Mouse (Mus musculus) forebrain, embryonic 14.5 days (tissue): ENCODE data around the gene Rsbn1. TPM values are rescaled to one million over a fixed set of nuclear protein-coding genes. Genes with fewer than 3 reads are reported as not detected.

ENCODE experiments used
- ATAC-seq: fragments of 200-750 bp; cut with Nextera tagmentation; 2 replicates; pipeline ENCODE4 v1.8.0; 2017; ENCODE audit warnings: mild to moderate bottlenecking, moderate library complexity
- DNase-seq: peaks from one replicate; pipeline ENCODE4 v3.0.0-alpha.2; 2015; ENCODE audit warnings: low spot score
- H3K27ac ChIP-seq: fragments of 300-500 bp; sonication (generic); 2 replicates; pipeline ENCODE4 v1.5.1; 2014; ENCODE audit warnings: low read depth, mild to moderate bottlenecking, control low read depth, low read length, moderate library complexity
- H3K27me3 ChIP-seq: fragments of 300-500 bp; sonication (generic); replicated peaks from 2 replicates; pipeline ENCODE4 v1.6.1; 2014; ENCODE audit warnings: low read length, control low read depth, mixed read lengths; ENCODE audit not compliant: control insufficient read depth, insufficient read depth
- H3K36me3 ChIP-seq: fragments of 300-500 bp; sonication (generic); 2 replicates; pipeline ENCODE4 v1.6.1; 2014; ENCODE audit warnings: low read length, control low read depth; ENCODE audit not compliant: control insufficient read depth, insufficient read depth
- H3K4me1 ChIP-seq: fragments of 300-500 bp; sonication (generic); 2 replicates; pipeline ENCODE4 v1.6.1; 2014; ENCODE audit warnings: antibody characterized with exemption, low read length, control low read depth; ENCODE audit not compliant: control insufficient read depth, insufficient read depth
- H3K4me2 ChIP-seq: fragments of 300-500 bp; sonication (generic); 2 replicates; pipeline ENCODE4 v1.6.1; 2014; ENCODE audit warnings: mild to moderate bottlenecking, control low read depth, low read length
- H3K4me3 ChIP-seq: fragments of 300-500 bp; sonication (generic); 2 replicates; pipeline ENCODE4 v1.5.1; 2014; ENCODE audit warnings: low read depth, low read length, control low read depth
- H3K9ac ChIP-seq: fragments of 300-500 bp; sonication (generic); 2 replicates; pipeline ENCODE4 v1.6.1; 2014; ENCODE audit warnings: mild to moderate bottlenecking, low read length, control low read depth, moderate library complexity
- H3K9me3 ChIP-seq: fragments of 300-500 bp; sonication (generic); replicated peaks from 2 replicates; pipeline ENCODE4 v1.6.1; 2016; ENCODE audit warnings: low read length, control low read depth, mixed read lengths; ENCODE audit not compliant: control insufficient read depth
- WGBS: fragments of 180-500 bp; shearing (Covaris S2); extraction: QIAGEN DNeasy Blood & Tissue Kit; methylation state at CpG from one replicate; pipeline ENCODE4 v1.1.7; 2014; 5-methylcytosine and 5-hydroxymethylcytosine counted together
- polyA plus RNA-seq: library from polyadenylated mRNA; unstranded; fragments of >200 nt; fragmentation: Nextera tagmentation; extraction: Ambion mirVana; gene quantifications from 2 replicates; pipeline ENCODE4 v1.2.1, GENCODE M21; 2014

The Rsbn1 gene
- 19.0 and 23.7 TPM in 2 replicates for polyA plus RNA-seq

GRCm38 (mm10) chr3:103914010-103914669 is at the start of gene Rsbn1:
Gene Rsbn1 (plus strand): TSS chr3:103914120.
- Histone ChIP-seq H3K9me3 (no peaks in the 10 kb centered on the region), H3K27ac (peak within 1 kb of the TSS; percentile 95), H3K27me3 (no peaks in the 10 kb centered on the region), H3K4me1 (peaks cover 9% of the 10 kb centered on the region), H3K4me2 (peak within 1 kb of the TSS; percentile 75), H3K4me3 (peak within 1 kb of the TSS; percentile 79), H3K36me3 (no peaks in the 10 kb centered on the region), H3K9ac (peak within 1 kb of the TSS; percentile 94)
- under 1% methylated on average over 55 of the region's 55 CpGs for WGBS
- ATAC-seq: peak; percentile 100
- peak; percentile 100 for DNase-seq

- DNase-seq: no peak
- no peaks in the 10 kb centered on the region for H3K9me3 ChIP-seq
- H3K4me1 ChIP-seq: no peaks in the 10 kb centered on the region
- no peak for ATAC-seq
- H3K4me3 ChIP-seq: no peak overlapping the region
- WGBS: 96% methylated on average over 6 of the region's 6 CpGs
- no peak overlapping the region for H3K27ac ChIP-seq
- no peak overlapping the region for H3K4me2 ChIP-seq
- no peaks in the 10 kb centered on the region for H3K36me3 ChIP-seq
- no peaks in the 10 kb centered on the region for H3K27me3 ChIP-seq
- no peak overlapping the region for H3K9ac ChIP-seq
Measured at GRCm38 (mm10) chr3:103864200-103864599, 49.7 kb upstream of the Rsbn1 start.

- WGBS: 92% methylated on average over 5 of the region's 5 CpGs
- Histone ChIP-seq H3K4me1 (no peaks in the 10 kb centered on the region), H3K9ac (no peak overlapping the region), H3K27ac (no peak overlapping the region), H3K9me3 (no peaks in the 10 kb centered on the region), H3K27me3 (no peaks in the 10 kb centered on the region), H3K4me3 (no peak overlapping the region), H3K36me3 (no peaks in the 10 kb centered on the region), H3K4me2 (no peak overlapping the region)
- DNase-seq (no peak), ATAC-seq (no peak)
Measured at GRCm38 (mm10) chr3:103867424-103867971, 46.4 kb upstream of the Rsbn1 start.

GRCm38 (mm10) chr3:103868008-103868407 is 45.9 kb upstream of the Rsbn1 start:
- ATAC-seq (no peak), DNase-seq (no peak)
- Histone ChIP-seq H3K27ac (no peak overlapping the region), H3K9me3 (no peaks in the 10 kb centered on the region), H3K4me2 (no peak overlapping the region), H3K36me3 (no peaks in the 10 kb centered on the region), H3K4me3 (no peak overlapping the region), H3K4me1 (no peaks in the 10 kb centered on the region), H3K9ac (no peak overlapping the region), H3K27me3 (no peaks in the 10 kb centered on the region)
- WGBS: 86% methylated on average over 4 of the region's 4 CpGs

GRCm38 (mm10) chr3:103872663-103873098 is 41.2 kb upstream of the Rsbn1 start:
- ATAC-seq: no peak
- Histone ChIP-seq H3K4me2 (no peak overlapping the region), H3K4me3 (no peak overlapping the region), H3K9ac (no peak overlapping the region), H3K36me3 (no peaks in the 10 kb centered on the region), H3K4me1 (no peaks in the 10 kb centered on the region), H3K27ac (no peak overlapping the region), H3K27me3 (no peaks in the 10 kb centered on the region), H3K9me3 (no peaks in the 10 kb centered on the region)
- 68% methylated on average over 3 of the region's 3 CpGs for WGBS
- DNase-seq: no peak

GRCm38 (mm10) chr3:103874329-103874728 is 39.6 kb upstream of the Rsbn1 start:
- no peaks in the 10 kb centered on the region for H3K4me1 ChIP-seq
- H3K4me2 ChIP-seq: no peak overlapping the region
- H3K36me3 ChIP-seq: no peaks in the 10 kb centered on the region
- no peak overlapping the region for H3K9ac ChIP-seq
- H3K4me3 ChIP-seq: no peak overlapping the region
- H3K27ac ChIP-seq: no peak overlapping the region
- 72% methylated on average over 7 of the region's 7 CpGs for whole genome bisulfite sequencing
- DNase-seq: no peak
- no peaks in the 10 kb centered on the region for H3K27me3 ChIP-seq
- no peaks in the 10 kb centered on the region for H3K9me3 ChIP-seq
- no peak for ATAC-seq

GRCm38 (mm10) chr3:103885946-103886345 is 28.0 kb upstream of the Rsbn1 start:
- Histone ChIP-seq H3K9me3 (no peaks in the 10 kb centered on the region), H3K4me2 (no peak overlapping the region), H3K36me3 (no peaks in the 10 kb centered on the region), H3K4me3 (no peak overlapping the region), H3K27ac (no peak overlapping the region), H3K4me1 (no peaks in the 10 kb centered on the region), H3K27me3 (no peaks in the 10 kb centered on the region), H3K9ac (no peak overlapping the region)
- WGBS: 87% methylated on average over 11 of the region's 11 CpGs
- ATAC-seq (no peak), DNase-seq (no peak)

GRCm38 (mm10) chr3:103887581-103887980 is 26.3 kb upstream of the Rsbn1 start:
- Histone ChIP-seq H3K9ac (no peak overlapping the region), H3K9me3 (no peaks in the 10 kb centered on the region), H3K27ac (no peak overlapping the region), H3K4me1 (no peaks in the 10 kb centered on the region), H3K36me3 (no peaks in the 10 kb centered on the region), H3K4me3 (no peak overlapping the region), H3K4me2 (no peak overlapping the region), H3K27me3 (no peaks in the 10 kb centered on the region)
- ATAC-seq (no peak), DNase-seq (peak; percentile 78)
- 33% methylated on average over 3 of the region's 3 CpGs for WGBS

GRCm38 (mm10) chr3:103893374-103893773 is 20.5 kb upstream of the Rsbn1 start:
- Histone ChIP-seq H3K9ac (no peak overlapping the region), H3K4me2 (no peak overlapping the region), H3K4me3 (no peak overlapping the region), H3K4me1 (no peaks in the 10 kb centered on the region), H3K36me3 (no peaks in the 10 kb centered on the region), H3K27me3 (no peaks in the 10 kb centered on the region), H3K27ac (no peak overlapping the region), H3K9me3 (no peaks in the 10 kb centered on the region)
- ATAC-seq (no peak), DNase-seq (no peak)
- 92% methylated on average over 3 of the region's 3 CpGs for WGBS
